Mouse (Mus musculus) lung, embryonic 14.5 days (tissue): Measurements from ENCODE around the gene Ifngr2. TPM values are rescaled to one million over a fixed set of nuclear protein-coding genes. Genes with fewer than 3 reads are reported as not detected.

Source experiments
- ATAC-seq: fragments of 200-750 bp; cut with Nextera tagmentation; 2 replicates; pipeline ENCODE4 v1.8.0; 2017; ENCODE audit warnings: mild to moderate bottlenecking, moderate TSS enrichment, moderate library complexity; ENCODE audit not compliant: insufficient read depth
- DNase-seq: peaks from one replicate; pipeline ENCODE4 v3.0.0-alpha.2; 2015
- H3K27ac ChIP-seq: fragments of 300-500 bp; sonication (generic); 2 replicates; pipeline ENCODE4 v1.5.1; 2014; ENCODE audit warnings: low read depth, mild to moderate bottlenecking, moderate library complexity
- H3K27me3 ChIP-seq: fragments of 300-500 bp; sonication (generic); 2 replicates; pipeline ENCODE4 v1.6.1; 2014; ENCODE audit warnings: low read length, control low read depth; ENCODE audit not compliant: insufficient read depth
- H3K36me3 ChIP-seq: fragments of 300-500 bp; sonication (generic); 2 replicates; pipeline ENCODE4 v1.6.1; 2014; ENCODE audit warnings: control low read depth; ENCODE audit not compliant: insufficient read depth
- H3K4me1 ChIP-seq: fragments of 300-500 bp; sonication (generic); 2 replicates; pipeline ENCODE4 v1.6.1; 2014; ENCODE audit warnings: antibody characterized with exemption, control low read depth; ENCODE audit not compliant: insufficient read depth
- H3K4me2 ChIP-seq: fragments of 300-500 bp; sonication (generic); 2 replicates; pipeline ENCODE4 v1.6.1; 2014; ENCODE audit warnings: mild to moderate bottlenecking
- H3K4me3 ChIP-seq: fragments of 300-500 bp; sonication (generic); 2 replicates; pipeline ENCODE4 v1.5.1; 2014; ENCODE audit warnings: low read depth, low read length
- H3K9ac ChIP-seq: fragments of 300-500 bp; sonication (generic); 2 replicates; pipeline ENCODE4 v1.6.1; 2014
- H3K9me3 ChIP-seq: fragments of 300-500 bp; sonication (generic); 2 replicates; pipeline ENCODE4 v1.6.1; 2016; ENCODE audit warnings: low read depth, low read length, control low read depth
- CTCF ChIP-seq: IDR thresholded peaks from 2 replicates; pipeline ENCODE4 v1.5.1; 2016; ENCODE audit warnings: antibody characterized with exemption, low read depth
- WGBS: fragments of 180-500 bp; shearing (Covaris S2); extraction: QIAGEN DNeasy Blood & Tissue Kit; methylation state at CpG from one replicate; pipeline ENCODE4 v1.1.7; 2014; 5-methylcytosine and 5-hydroxymethylcytosine counted together
- polyA plus RNA-seq: library from polyadenylated mRNA; unstranded; fragments of >200 nt; fragmentation: Nextera tagmentation; extraction: Ambion mirVana; gene quantifications from 2 replicates; pipeline ENCODE4 v1.2.1, GENCODE M21; 2014

The Ifngr2 gene
- polyA plus RNA-seq, 1 experiment from 2014 or later = 47.7 TPM

DNA sequence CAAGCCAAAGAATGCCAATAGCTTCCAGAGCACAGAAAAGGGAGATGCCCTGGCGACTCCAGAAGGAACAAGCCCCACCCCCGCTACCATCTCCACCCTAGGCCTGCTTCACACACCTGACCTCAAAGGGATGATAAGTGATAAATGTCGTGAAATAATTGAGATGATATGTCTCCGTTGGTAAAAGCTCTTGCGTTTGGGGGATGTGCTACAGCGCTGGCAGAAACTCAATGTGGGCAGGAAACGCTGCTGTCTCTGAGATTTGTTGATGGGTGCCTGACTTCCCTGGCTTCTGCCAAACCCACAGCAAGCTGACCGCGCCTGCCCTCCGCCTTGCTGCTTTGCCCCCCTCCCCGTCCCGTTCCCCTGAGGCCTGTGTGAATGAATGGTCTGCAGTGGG, 6.8 kb downstream of the Ifngr2 start:
- H3K27ac ChIP-seq = no peak overlapping the region
- H3K9me3 ChIP-seq = no peaks in the 10 kb centered on the region
- 40% methylated on average over 12 of the region's 12 CpGs for WGBS
- peaks cover 22% of the 10 kb centered on the region; the same call in 1 of the 2 replicates for H3K36me3 ChIP-seq
- ATAC-seq (peak; percentile 53; the same call in 1 of the 2 replicates), DNase-seq (peak; percentile 59)
- no peaks in the 10 kb centered on the region for H3K27me3 ChIP-seq
- H3K9ac ChIP-seq = no peak overlapping the region
- TF ChIP-seq CTCF = no peak
- H3K4me3 ChIP-seq = no peak overlapping the region
- peak overlapping the region; percentile 27; the same call in 1 of the 2 replicates for H3K4me2 ChIP-seq
- peaks cover 5% of the 10 kb centered on the region; the same call in 1 of the 2 replicates for H3K4me1 ChIP-seq

- Histone ChIP-seq H3K9ac (no peak overlapping the region), H3K4me1 (peaks cover 5% of the 10 kb centered on the region; the same call in 1 of the 2 replicates), H3K9me3 (no peaks in the 10 kb centered on the region), H3K27me3 (no peaks in the 10 kb centered on the region), H3K36me3 (peaks cover 32% of the 10 kb centered on the region), H3K27ac (no peak overlapping the region), H3K4me3 (no peak overlapping the region), H3K4me2 (no peak overlapping the region)
- WGBS = 87% methylated on average over 8 of the region's 8 CpGs
- ATAC-seq (no peak), DNase-seq (no peak)
- no peak for TF ChIP-seq CTCF
Observed at GRCm38 (mm10) chr16:91555017-91555605, 8.2 kb downstream of the Ifngr2 start.

DNA sequence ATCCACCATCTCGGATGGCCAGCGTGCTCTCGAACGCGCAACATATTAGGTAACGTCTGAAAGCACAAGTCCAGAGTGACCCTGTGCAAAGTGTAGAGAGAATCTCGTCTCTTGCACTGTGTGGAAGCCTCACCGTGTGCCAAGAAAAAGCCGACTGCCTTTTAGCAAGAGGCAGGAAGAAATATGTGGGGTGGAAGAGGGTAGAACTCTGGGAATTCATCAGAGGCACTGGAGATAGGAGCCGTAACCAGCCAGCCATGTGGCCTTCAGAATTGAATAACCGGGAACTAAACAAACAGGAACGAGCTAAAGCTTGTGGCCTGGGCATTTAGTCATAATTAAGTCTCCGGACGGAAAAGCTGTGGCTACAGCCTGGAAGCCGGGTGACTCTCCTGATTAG, 9.8 kb downstream of the Ifngr2 start:
- Histone ChIP-seq H3K4me1 (peaks cover 5% of the 10 kb centered on the region; the same call in 1 of the 2 replicates), H3K4me3 (no peak overlapping the region), H3K36me3 (peaks cover 45% of the 10 kb centered on the region), H3K27me3 (no peaks in the 10 kb centered on the region), H3K27ac (no peak overlapping the region), H3K9ac (no peak overlapping the region), H3K9me3 (no peaks in the 10 kb centered on the region), H3K4me2 (no peak overlapping the region)
- no peak for DNase-seq
- 73% methylated on average over 15 of the region's 15 CpGs for WGBS
- no peak for ATAC-seq
- no peak for TF ChIP-seq CTCF

- Histone ChIP-seq H3K9ac (no peak overlapping the region), H3K27me3 (no peaks in the 10 kb centered on the region), H3K9me3 (no peaks in the 10 kb centered on the region), H3K27ac (no peak overlapping the region), H3K4me3 (no peak overlapping the region), H3K4me2 (no peak overlapping the region), H3K4me1 (peaks cover 5% of the 10 kb centered on the region; the same call in 1 of the 2 replicates), H3K36me3 (peaks cover 49% of the 10 kb centered on the region)
- no peak for ATAC-seq
- WGBS = 74% methylated on average over 7 of the region's 7 CpGs
- no peak for TF ChIP-seq CTCF
- DNase-seq = no peak
Observed at GRCm38 (mm10) chr16:91557214-91557613, 10.3 kb downstream of the Ifngr2 start.

DNA sequence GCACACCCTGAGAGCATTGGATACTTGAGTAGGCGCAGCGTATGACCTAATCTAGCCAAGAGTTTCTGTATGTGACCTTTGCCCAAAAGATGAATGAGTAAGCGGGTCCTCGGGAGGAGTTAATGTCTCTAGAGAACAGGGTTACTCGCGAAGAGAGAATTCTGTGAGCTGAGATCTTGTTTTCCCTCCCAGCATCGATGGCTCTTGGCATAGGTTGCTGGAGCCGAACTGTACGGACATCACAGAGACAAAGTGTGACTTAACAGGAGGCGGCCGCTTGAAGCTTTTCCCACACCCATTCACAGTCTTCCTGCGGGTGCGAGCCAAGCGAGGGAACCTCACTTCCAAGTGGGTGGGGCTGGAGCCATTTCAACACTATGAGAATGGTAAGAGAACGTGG, 10.8 kb downstream of the Ifngr2 start:
- Histone ChIP-seq H3K27me3 (no peaks in the 10 kb centered on the region), H3K36me3 (peaks cover 54% of the 10 kb centered on the region), H3K4me2 (no peak overlapping the region), H3K4me1 (peaks cover 5% of the 10 kb centered on the region; the same call in 1 of the 2 replicates), H3K27ac (no peak overlapping the region), H3K9ac (no peak overlapping the region), H3K9me3 (no peaks in the 10 kb centered on the region), H3K4me3 (no peak overlapping the region)
- DNase-seq (peak; percentile 24), ATAC-seq (no peak)
- TF ChIP-seq CTCF = no peak
- WGBS = 77% methylated on average over 15 of the region's 15 CpGs

DNA sequence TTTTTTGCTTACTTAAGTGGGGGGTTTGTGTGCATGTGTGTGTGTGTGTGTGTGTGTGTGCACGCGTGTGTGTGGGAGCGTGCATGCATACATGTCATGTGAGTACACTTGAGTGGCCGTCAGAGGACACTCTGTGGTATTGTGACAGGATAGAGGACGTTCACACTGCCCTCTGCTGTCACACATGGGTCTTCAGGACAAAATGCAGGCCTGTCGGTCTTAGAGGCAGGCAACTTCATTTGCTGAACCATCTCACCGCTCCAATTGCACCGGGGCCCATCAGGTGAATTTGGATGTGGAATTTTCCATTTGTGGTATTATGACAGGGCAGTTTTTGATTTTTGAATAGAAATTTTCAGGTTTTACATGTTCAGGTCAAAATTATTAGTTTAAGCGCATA, 14.2 kb downstream of the Ifngr2 start:
- Histone ChIP-seq H3K36me3 (peaks cover 61% of the 10 kb centered on the region), H3K4me1 (no peaks in the 10 kb centered on the region), H3K9ac (no peak overlapping the region), H3K9me3 (no peaks in the 10 kb centered on the region), H3K27me3 (no peaks in the 10 kb centered on the region), H3K4me2 (no peak overlapping the region), H3K27ac (no peak overlapping the region), H3K4me3 (no peak overlapping the region)
- DNase-seq (peak; percentile 71), ATAC-seq (peak; percentile 22; the same call in 1 of the 2 replicates)
- TF ChIP-seq CTCF = peak; percentile 70
- 53% methylated on average over 9 of the region's 9 CpGs for WGBS

GRCm38 (mm10) chr16:91561541-91562457, 14.9 kb downstream of the Ifngr2 start:
- WGBS = 64% methylated on average over 38 of the region's 38 CpGs

More at GRCm38 (mm10) chr16:91561541-91562457, 14.9 kb downstream of the Ifngr2 start:
- no peak overlapping the region for H3K4me2 ChIP-seq
- 0 out of 2 replicates have a peak, but pooled peaks have one; percentile 22 for ATAC-seq
- no peak overlapping the region for H3K27ac ChIP-seq
- H3K9ac ChIP-seq = no peak overlapping the region
- peaks cover 60% of the 10 kb centered on the region for H3K36me3 ChIP-seq
- H3K4me3 ChIP-seq = no peak overlapping the region
- no peaks in the 10 kb centered on the region for H3K4me1 ChIP-seq
- H3K9me3 ChIP-seq = no peaks in the 10 kb centered on the region
- TF ChIP-seq CTCF = no peak
- no peak for DNase-seq
- H3K27me3 ChIP-seq = no peaks in the 10 kb centered on the region
